Mouse (Mus musculus): ENCODE data around the gene Dnah14. TPM values are rescaled to one million over a fixed set of nuclear protein-coding genes. Genes with fewer than 3 reads are reported as not detected.

The Dnah14 gene
- total RNA-seq (2021), result 0.09 TPM in 1 of 2 replicates, not detected in the other
- long read RNA-seq, result 0 reads

DNA sequence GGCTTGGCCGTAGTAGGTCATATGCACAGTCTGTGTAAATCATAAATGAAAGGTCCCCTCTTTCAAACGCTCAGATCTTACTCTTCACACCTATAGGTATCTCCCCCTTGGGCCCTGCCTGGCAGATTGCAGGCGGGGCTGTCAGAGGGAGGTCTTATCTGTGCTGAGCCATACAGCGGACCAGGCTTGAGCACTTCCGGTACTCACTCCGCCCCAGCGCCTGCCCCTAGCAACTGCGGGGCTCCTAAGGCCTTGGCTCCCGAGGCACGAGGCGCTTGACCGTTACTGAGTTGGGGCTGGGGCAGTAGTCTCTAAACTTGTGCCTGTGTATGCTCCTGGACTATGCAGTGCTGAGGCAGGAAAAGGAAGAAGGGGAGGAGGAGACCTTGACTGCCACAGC is at the start of gene Dnah14:
Dnah14 (plus strand) TSS at position 238 of the 400 bp plus-strand sequence.
- no peak for DNase-seq

DNA sequence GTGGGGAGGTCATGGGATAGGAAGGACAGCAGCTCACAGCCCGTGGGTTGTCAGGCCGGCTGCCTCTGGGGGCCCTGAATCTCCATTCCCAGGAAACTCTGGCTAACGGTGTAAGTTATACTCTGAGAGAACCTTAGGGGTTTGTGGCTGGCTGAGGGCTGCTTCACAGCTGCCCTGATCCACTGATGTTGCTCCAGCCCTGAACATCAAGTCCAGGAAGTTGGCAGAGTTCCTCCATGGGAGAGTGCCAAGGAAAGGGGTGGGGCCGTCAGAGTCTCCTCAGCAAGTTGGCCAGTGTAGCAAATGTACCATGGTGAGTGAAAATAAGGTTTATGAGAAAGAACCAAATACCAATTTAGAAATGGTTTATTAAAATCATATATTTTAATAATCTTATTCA is 47.0 kb upstream of the Dnah14 start:
- DNase-seq, result peak; percentile 85

DNA sequence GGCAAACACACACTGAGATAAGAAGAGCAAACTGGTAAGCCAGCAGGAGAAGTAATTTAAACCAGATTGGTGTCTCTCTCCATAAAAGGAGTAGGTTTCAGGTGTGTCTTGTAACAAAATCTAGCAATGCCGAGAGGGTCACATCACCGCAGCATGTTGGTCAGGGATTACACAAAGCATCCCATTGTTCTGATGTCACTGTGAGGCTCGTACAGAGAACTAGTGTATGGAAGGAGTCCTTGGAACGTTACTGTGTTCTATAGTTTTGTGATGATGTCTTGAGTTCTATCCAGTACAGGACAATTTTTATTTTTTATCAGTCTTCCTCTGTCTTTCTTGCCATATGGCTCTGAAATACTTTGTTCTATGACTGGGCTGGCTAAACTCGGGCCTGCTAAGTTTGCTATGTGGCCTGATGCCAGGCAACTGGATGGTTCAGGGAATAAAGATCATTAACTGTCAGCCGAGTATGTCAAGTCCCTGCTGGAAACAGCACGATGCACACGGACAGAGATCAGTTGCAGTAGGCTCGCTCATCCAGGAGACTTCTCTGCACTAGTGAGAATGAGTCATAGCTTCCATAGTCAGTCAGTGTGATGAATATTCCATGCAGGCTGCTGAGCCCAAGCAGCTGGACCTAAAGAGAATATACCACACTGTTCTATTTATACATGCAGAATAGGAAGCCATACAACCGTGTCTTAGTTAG is 41.0 kb upstream of the Dnah14 start:
- peak; percentile 42 for DNase-seq

DNA sequence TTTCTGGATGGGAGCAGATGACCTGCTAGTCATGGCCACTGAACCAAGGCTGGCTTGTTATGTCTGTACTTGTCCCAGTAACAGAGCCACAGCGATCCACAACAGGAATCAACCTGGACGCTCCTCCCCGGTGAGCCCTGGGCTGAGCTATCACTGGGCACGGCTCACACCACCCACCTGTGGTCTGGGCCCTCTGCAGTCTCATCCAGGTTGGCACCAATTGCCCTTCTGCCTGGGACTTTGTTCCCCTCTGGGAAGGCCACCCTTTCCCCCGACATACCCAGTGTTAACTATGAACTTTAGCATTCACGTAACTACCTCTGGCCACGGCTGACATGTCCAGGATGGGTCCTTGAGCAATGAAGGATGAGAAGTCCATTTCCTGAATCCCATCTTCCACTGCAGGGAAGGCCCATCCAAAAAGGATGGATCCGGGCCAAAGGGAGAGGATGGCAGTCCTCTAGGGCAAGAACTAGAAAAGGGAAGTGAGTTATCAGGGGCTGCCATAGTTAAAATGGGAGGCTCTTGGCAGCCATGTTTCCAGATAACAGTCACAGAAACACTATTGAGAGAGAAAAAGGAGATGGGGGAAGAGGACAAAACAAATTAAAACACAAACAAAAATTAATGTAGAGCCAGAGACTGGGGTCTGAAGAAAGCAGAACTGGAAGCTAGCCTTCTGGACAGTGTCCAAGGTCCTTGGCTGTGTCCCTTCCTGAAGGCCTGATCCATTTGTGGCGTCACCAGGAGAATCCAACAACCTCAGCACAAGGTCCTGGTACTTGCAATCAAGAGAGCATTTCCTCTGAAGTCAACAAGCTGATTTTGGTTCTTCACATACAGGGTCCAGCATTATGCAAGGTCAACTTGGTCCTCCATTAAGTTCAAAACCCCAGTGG is 38.5 kb upstream of the Dnah14 start:
- no peak for DNase-seq

DNA sequence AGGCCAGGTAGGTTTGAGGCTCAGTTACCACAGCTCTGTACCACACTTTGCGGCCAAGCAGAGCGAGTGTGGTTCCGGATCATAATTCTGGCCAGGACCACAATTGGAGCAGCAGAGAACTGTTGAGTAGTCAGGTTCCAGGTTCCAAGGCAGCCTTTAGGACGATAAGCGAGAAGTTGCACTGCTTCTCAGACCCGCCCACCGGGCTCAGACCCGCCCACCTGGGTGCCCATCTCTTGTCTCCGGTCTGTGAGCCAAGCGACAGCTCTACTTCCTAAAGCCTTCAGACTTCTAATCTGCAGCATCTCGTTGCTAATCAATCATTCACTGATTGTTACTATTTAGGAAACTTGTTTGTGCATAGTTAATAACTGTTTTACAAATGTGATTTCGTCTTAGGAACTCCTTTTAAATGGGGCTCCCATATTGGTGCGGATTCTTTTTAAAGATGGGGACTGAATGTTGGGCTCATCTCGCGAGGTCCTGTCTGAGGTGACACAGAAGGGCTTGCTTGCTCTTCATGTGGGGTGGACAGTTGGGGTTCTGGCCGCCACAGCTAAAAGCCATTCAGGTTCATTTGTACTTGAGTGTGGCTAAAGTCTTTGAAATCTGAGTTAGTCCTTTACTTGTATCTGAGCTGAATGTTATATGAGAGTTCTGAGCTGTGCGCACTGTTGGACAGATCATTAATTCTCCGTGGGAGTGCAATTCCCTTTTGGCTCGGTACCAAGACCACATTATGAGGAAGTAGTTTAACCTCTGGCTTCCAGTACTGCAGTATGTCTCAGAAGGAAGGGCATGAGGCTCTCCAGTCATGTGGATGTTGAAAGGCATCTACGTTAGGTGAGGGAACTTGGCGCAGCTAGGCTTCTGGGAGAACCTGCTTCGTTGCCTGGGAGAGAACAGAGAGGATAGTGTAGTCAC is 36.3 kb upstream of the Dnah14 start:
- no peak for DNase-seq

DNA sequence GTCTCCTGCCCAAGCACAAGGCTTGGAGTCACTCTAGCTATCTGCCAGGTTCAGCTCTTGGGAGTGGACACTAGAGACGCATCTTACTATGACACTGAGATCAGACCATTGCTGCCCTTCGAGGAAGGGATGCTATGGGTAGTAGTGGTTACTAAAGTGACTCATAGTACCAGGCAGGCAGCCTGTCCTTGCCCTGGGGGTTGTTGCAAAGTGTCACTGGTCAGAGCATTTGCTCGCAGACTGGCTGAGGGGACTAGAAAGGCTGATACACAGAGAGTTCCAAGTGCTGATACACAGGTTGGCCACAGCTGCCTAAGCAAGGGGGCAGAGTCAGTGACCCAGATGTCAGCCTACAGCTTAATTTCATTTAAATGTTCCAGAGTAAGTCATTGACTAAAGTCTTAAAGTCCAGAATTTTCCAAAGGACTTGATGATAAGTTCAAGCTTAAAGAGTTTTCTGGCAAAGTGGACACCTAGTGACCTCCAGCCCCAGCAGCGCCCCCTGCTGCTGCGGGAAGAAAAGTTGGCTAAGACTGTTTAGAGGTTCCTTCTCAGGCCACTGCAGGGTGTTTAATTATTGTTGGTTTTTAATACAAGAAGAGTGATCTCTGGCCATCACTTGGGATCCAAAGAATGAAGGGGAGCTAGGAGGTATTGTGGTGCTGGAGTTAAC is 32.5 kb upstream of the Dnah14 start:
- peak; percentile 54 for DNase-seq

DNA sequence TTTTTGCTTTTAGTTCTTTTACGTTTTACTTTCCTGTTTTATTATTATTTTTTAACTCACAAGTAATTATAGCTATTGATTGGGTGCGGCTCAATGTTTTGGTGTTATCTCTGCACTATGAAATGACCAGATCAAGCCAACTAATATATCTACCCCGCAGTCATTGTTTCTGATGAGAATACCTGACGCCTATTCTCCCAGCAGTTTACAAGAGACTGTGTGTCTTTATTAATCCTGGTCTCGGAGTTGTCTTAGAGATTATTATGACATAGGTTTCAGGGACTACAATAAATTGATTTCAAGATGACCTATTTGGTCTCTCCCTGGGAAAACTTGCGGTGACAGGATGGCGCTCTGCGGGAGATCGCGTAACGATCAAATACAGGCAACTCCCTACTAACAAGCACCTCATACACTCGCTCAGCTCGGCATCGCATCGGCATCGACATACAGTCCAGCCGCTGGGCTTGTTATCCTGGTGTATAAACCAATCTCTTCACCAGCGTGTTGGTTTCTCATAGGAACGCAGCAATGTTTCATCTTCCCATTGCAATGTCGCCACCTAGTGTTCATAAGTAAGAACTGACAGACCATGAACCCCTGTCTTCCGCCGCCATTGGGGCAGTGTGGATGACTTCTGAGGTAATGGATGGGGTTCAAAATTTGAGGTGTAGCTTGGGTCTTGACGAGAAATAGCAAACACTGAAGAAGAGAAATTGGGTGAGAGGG is 31.2 kb upstream of the Dnah14 start:
- DNase-seq, result peak; percentile 39

DNA sequence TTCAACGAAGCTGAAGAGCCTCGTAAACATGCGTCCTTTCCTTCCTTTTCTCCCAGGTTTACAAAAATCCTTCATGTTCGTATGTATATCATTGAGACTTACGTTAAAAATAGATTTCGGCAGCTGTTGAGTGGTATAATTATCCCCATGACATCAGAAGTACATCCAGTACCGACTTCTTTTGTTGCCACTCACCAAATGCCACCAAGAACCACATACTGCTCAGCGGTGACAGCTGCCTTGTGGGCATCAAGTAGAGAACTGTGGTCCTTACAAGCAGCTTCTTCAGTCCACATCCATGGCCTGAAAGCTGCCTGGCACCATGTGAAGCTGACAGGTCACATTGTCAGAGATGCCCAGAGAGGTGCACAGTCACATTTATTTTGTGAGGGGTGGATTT is 26.4 kb upstream of the Dnah14 start:
- DNase-seq, result no peak

DNA sequence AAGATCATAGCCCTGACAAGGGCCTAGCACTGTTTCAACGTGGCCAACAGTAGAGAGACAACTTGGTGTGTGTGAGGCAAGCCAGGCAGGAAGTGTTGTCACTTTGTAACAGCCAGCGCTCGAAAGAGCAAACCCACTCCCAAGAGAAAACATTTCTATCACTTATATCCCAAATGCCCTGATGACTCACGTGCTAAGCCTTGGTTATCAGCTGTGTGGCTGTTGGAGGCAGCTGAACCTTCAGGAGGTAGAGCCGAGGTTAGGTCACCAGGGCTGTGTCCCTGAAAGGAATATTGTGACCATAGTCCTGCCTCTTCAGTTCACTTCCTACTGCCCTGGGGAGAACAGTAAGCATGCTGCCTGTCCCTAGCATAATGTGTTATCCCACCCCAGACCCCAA is 25.5 kb upstream of the Dnah14 start:
- DNase-seq, result no peak

DNA sequence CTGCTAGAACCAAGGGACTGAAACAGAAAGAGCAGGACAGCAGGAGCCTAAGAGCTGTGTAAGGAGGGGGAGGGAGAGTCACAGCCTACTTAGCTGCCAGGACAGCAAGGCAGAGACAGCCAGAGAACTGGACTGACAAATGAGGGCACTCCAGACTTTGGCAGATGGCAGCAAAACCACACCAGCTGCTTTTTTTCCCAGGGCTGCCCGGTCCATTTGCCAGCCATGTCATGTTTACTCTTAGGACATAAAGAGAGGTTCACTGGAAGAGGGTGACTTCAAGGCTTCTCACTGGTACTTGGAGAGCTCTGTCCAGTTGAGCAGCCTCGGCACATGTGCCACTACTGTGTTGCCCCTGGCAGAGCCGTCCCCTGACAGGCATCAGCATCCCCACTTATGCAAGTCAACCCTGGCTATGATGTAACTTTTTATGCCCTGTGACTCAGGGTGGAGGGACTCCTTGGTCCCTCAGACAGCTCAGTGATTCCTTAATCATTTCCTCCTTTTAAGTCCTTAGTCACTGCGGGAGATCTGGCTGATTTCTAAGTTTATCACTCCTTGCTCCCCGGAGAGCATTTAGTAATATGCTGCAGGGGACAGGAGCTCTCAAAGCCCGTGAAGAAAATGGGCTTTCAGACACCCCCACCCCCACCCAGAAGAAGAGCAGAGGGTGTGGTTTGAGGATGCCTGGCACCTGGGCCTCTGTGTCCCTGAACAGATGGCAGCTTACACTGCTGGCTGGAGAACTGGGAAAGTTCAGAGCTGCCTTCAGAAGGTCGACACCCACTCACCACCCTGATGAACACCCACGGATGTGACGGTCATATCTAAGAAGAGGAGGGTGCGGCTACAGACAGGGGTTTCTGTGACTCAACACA is 23.6 kb upstream of the Dnah14 start:
- DNase-seq, result no peak

DNA sequence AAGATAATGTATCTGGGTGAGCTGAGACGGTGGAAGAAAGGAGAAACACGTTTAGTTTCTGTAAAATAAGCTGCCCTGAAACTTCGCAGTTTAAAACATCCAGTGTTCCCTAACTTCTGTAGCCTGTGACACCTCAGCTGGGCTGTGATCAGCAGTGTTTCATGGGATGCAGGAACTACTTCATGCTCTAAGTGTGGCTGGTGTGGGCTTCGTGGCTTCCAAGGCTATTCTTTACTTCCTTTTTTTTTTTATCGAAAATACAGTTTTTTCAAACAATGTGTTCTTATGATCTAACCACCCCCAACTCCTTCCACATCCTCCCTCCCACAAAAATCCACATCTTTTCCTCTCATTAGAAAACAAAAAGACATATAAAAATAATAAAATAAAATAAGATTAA is 20.9 kb upstream of the Dnah14 start:
- DNase-seq, result no peak

DNA sequence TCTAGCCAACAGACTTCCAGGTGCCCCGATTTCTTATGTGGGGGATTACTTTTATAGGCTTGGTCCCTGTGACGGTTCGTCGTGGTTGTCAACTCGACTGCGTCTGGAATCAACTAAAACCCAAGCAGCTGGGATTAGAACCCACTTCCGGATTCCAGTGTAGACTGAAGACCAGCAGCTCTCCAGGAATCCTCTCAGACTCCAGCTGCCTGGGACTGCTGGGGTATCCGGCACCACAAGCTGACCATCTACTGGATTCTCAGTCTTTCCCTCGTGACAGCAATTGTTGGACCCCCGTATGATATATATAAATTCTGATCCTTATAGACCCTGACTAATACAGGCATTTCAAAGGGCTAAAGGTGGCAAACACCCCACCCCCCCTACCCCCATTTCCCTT is 16.7 kb upstream of the Dnah14 start:
- no peak for DNase-seq

DNA sequence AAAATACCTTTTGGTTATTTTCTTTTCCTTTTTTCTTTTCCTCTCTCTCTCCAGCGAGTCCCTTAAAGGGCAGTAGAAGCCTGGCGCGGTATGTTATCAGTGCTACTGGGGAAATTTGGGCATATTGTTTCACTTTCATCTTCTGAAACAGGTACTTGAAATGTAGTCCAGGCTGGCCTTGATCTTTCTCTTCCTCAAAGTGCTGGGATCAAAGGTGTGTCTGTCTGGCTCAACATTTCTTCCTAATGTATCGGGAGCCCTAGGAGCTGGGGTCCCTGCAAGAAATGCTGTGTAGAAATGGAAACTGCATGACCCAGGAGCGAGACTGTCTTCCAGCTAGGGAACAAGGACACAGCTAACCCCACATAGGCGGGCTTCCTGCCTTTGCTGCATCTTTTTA is 16.0 kb upstream of the Dnah14 start:
- no peak for DNase-seq

DNA sequence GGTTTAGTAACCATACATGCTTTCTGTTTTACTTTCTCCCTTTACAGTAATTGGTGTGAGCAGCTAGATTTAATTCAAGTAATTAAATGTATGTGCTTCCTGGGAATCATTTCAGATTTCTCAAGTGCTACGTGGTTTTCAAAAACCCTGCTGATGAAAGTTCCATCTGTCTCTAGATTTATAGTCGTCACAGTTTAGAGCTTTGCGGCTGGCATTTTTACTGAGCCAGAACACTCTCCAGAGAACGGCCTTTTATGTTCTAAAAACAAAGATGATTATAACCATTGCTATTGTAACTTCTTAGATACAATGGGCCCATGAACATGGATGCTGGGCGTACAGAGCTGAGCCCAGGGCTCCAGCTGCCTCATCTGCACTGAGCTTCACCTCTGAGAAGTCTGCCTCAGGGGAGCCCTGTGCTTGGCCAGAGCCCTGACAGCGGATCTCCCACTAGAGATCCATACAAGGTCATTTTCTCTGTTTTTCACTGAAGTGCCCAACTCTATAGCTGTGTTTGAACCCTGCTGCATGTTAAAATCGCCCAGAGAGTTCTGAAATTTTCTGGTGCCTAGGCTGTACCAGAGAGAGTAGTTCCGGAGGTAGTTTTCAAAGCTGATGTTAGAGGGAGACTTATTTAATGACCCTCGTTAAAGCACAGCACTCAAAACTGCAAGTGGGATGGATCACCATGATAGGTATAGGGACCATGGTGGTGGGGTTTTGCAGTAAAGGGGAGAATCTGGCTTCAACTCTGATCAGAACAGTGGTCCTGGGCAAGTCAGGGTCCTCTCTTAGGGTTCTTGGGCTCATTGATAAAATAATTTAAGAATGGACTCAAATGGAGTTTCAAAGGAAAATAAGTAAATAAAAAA is 15.2 kb upstream of the Dnah14 start:
- no peak for DNase-seq

DNA sequence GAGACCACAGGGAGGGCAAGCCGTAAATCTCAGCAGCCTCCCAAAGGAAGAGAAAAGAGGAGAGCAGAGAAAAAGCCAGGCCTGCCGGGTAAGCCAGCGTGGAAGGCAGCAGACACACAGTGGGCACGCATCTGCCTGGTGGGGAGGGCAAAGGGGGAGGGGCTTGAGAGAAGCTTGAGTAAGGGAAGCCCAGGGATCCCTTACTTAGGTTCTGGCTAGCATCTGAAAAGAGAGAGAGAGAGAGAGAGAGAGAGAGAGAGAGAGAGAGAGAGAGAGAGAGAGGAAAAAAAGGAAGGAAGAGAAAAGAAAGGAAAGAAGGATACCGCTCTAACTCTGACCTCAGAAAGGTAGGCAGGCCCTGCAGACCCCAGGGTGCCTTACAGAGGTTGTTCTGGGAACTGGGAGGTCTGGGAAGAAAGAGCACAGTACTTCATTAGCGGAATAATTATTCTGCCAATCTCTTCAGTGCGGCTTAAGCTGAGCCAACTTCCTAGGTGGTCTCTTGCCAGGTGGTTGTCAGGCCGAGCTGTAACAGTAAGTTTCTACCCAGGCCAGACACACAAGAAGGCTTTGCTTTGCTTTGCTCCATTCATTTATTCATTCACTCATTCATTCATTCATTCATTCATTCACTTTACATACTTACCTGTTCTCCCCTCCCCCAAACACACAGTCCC is 14.5 kb upstream of the Dnah14 start:
- DNase-seq, result no peak

DNA sequence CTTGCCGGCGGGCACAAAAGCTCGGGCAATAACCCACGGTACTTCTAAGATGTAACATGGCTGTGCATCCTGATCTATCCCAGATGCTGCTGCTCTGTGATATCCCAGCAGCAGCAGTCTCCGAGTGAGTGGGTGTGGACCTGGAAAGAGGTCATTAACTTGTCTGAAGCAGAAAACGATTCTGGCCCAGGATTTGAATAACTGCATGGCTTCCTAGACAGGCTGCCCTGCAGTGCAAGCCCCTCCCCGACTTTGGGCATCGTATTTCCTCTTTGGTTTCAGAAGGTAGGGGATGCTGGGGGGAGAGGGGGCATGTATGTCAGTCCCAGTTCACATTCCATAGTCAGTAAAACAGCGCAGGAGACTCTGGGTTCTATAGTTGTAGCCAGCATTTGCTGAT is 6.9 kb upstream of the Dnah14 start:
- DNase-seq, result no peak

DNA sequence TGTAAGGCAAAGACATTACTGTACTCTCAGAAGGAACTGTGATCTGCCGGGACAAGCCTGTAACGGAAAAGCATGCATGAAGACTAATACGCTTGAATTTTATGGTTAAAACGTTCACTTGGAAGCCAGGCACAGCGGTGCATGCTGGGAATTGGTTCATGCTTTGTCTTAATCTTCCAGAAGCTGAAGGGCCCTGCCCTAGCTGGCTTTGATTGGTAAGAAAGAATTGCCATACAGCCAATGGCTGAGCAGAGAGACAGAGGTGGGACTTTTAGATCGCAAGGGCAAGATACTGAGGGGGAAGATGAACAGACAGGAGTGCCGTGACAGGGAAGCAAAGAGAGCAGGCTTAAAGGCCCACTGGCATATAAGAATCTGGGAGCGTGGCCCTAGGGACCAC is 6.8 kb downstream of the Dnah14 start:
- DNase-seq, result no peak

DNA sequence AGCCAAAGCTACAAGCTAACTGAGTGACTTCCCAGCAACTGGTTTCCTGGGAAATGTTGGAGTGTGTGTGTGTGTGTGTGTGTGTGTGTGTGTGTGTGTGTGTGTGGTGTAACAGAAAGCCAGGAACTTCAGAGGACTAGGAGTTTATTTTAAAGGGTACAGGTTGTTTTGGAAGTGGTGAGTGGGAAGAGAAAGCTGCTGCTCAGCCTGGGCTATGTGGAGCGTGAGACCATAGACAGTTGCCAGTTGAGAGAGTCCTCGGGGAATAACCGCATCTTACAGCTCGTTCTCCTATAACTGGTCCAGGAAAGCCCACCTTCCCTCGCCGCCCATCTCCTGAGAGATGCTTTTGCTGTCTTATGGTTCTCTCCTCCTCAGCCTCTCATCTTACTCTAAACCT is 12.8 kb downstream of the Dnah14 start:
- DNase-seq, result no peak

DNA sequence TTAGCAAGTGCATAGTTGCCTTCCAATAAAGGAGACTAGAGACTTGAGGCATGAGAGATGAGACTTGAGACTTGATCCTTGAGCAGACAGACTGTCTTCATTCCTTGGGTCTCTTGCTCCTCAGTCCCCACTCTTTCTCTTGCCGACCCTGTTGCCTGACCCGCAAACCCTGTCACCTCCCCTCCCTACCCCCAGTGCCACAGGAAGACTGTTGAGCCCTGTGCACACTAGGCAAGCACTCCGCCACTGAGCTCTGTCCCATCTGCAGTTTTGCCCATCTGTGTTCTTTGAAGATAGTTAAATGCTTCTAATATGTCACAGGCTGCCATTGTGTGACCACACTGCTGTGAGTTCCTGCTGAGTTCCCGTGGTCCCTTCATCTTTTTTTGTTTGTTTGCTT is 23.0 kb downstream of the Dnah14 start:
- DNase-seq, result no peak
